Mouse (Mus musculus) heart, postnatal 0 days (tissue): ENCODE measurements at regions not wholly inside any gene's neighbourhood (a gene's known extent, or its start where the extent isn't known, plus 50 kb on each side); places are given as distances from the start of the nearest gene placed in this dataset.

Experiments used
- ATAC-seq: fragments of 200-750 bp; cut with Nextera tagmentation; 2 replicates; pipeline ENCODE4 v1.8.0; 2017; ENCODE audit warnings: low read depth, moderate number of reproducible peaks, moderate library complexity; ENCODE audit not compliant: insufficient read depth
- DNase-seq: peaks from one replicate; pipeline ENCODE4 v3.0.0-alpha.2; 2016; ENCODE audit warnings: low spot score
- H3K27ac ChIP-seq: fragments of 300-500 bp; sonication (generic); 2 replicates; pipeline ENCODE4 v1.5.1; 2014; ENCODE audit warnings: low read depth, mild to moderate bottlenecking
- H3K27me3 ChIP-seq: fragments of 300-500 bp; sonication (generic); 2 replicates; pipeline ENCODE4 v1.6.1; 2014; ENCODE audit warnings: low read length, mixed read lengths; ENCODE audit not compliant: control insufficient read depth, insufficient read depth
- H3K36me3 ChIP-seq: fragments of 300-500 bp; sonication (generic); replicated peaks from 2 replicates; pipeline ENCODE4 v1.6.1; 2014; ENCODE audit warnings: low read length, mixed read lengths; ENCODE audit not compliant: control insufficient read depth, insufficient read depth
- H3K4me1 ChIP-seq: fragments of 300-500 bp; sonication (generic); 2 replicates; pipeline ENCODE4 v1.6.1; 2014; ENCODE audit warnings: antibody characterized with exemption; ENCODE audit not compliant: control insufficient read depth, insufficient read depth
- H3K4me2 ChIP-seq: fragments of 300-500 bp; sonication (generic); 2 replicates; pipeline ENCODE4 v1.6.1; 2014; ENCODE audit warnings: low read depth, mild to moderate bottlenecking, low read length, moderate library complexity
- H3K4me3 ChIP-seq: fragments of 300-500 bp; sonication (generic); 2 replicates; pipeline ENCODE4 v1.5.1; 2014; ENCODE audit warnings: low read depth, low read length
- H3K9ac ChIP-seq: fragments of 300-500 bp; sonication (generic); replicated peaks from 2 replicates; pipeline ENCODE4 v1.6.1; 2014; ENCODE audit warnings: low read depth, low read length, mixed read lengths
- H3K9me3 ChIP-seq: fragments of 300-500 bp; sonication (generic); replicated peaks from 2 replicates; pipeline ENCODE4 v1.6.1; 2016; ENCODE audit warnings: low read length; ENCODE audit not compliant: control insufficient read depth
- CTCF ChIP-seq: IDR thresholded peaks from 2 replicates; pipeline ENCODE4 v1.5.1; 2016; ENCODE audit warnings: antibody characterized with exemption, control low read depth, low read depth
- EP300 ChIP-seq: IDR thresholded peaks from 2 replicates; pipeline ENCODE4 v1.6.1; 2016; ENCODE audit warnings: antibody characterized with exemption, low read depth
- WGBS: fragments of 180-500 bp; shearing (Covaris S2); extraction: QIAGEN DNeasy Blood & Tissue Kit; methylation state at CpG from one replicate; pipeline ENCODE4 v1.1.7; 2014; 5-methylcytosine and 5-hydroxymethylcytosine counted together

- WGBS: 84% methylated on average over 2 of the region's 2 CpGs
- Histone ChIP-seq H3K4me1 (no peaks in the 10 kb centered on the region), H3K4me2 (no peak overlapping the region), H3K36me3 (no peaks in the 10 kb centered on the region), H3K4me3 (no peak overlapping the region), H3K27ac (no peak overlapping the region), H3K9ac (no peak overlapping the region), H3K9me3 (no peaks in the 10 kb centered on the region), H3K27me3 (no peaks in the 10 kb centered on the region)
- no peak for TF ChIP-seq EP300
- no peak for TF ChIP-seq CTCF
- DNase-seq: no peak
- no peak for ATAC-seq
Measured at GRCm38 (mm10) chr11:50547776-50548175, 54.1 kb upstream of the Adamts2 start.

DNA sequence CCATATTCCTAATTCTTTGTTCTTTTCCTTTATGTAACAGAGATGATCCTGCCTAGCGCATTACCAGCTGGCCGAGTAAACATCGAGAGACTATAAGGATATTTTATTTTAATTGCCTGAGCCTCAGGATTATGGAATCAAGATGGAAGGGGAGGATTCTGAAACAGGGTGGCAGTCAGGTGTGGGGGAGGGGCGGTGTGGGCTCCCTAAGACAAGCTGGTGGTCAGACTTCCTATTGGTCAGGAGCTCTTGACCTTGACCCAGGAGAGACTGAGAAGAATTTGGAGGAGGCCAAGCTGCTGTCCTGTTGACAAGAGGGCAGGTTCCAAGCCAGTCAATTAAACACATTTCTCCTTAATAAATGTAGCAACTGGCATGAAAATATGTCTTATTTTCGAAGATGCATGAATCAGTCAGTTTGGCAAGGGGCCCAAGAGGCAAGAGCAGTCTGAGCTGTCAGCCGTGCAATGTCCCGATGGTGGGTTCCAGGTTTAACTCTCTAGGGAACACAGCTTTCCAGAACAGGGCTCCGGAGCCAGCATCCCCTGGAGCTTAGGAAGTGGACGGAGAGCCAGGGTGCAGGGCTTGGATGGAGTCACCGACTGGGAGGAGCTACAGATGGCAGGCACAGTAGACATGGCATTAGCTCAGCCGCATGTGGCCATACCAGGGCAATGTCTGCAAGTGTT, 55.3 kb upstream of the Adamts2 start:
- 75% methylated on average over 11 of the region's 11 CpGs for WGBS
- H3K9me3 ChIP-seq: no peaks in the 10 kb centered on the region
- ATAC-seq: no peak
- H3K4me1 ChIP-seq: no peaks in the 10 kb centered on the region
- H3K36me3 ChIP-seq: no peaks in the 10 kb centered on the region
- DNase-seq: no peak
- TF ChIP-seq CTCF (no peak), EP300 (no peak)
- no peak overlapping the region for H3K4me2 ChIP-seq
- no peak overlapping the region for H3K27ac ChIP-seq
- H3K4me3 ChIP-seq: no peak overlapping the region
- H3K27me3 ChIP-seq: no peaks in the 10 kb centered on the region
- no peak overlapping the region for H3K9ac ChIP-seq

- no peak overlapping the region for H3K4me3 ChIP-seq
- WGBS: 79% methylated on average over 6 of the region's 6 CpGs
- TF ChIP-seq CTCF: no peak
- no peak for TF ChIP-seq EP300
- no peaks in the 10 kb centered on the region for H3K36me3 ChIP-seq
- no peaks in the 10 kb centered on the region for H3K27me3 ChIP-seq
- no peak overlapping the region for H3K4me2 ChIP-seq
- ATAC-seq: no peak
- no peak overlapping the region for H3K9ac ChIP-seq
- no peak overlapping the region for H3K27ac ChIP-seq
- H3K4me1 ChIP-seq: no peaks in the 10 kb centered on the region
- no peak for DNase-seq
- no peaks in the 10 kb centered on the region for H3K9me3 ChIP-seq
Measured at GRCm38 (mm10) chr11:50545421-50545820, 56.5 kb upstream of the Adamts2 start.

- 56% methylated on average over 11 of the region's 11 CpGs for WGBS
- TF ChIP-seq CTCF: no peak
- TF ChIP-seq EP300: no peak
- no peak overlapping the region for H3K4me2 ChIP-seq
- DNase-seq (peak; percentile 7), ATAC-seq (0 out of 2 replicates have a peak, but pooled peaks have one; percentile 30)
- no peak overlapping the region for H3K9ac ChIP-seq
- no peak overlapping the region for H3K27ac ChIP-seq
- no peaks in the 10 kb centered on the region for H3K9me3 ChIP-seq
- H3K27me3 ChIP-seq: no peaks in the 10 kb centered on the region
- no peak overlapping the region for H3K4me3 ChIP-seq
- H3K4me1 ChIP-seq: no peaks in the 10 kb centered on the region
- no peaks in the 10 kb centered on the region for H3K36me3 ChIP-seq
Measured at GRCm38 (mm10) chr11:50540136-50540535, 61.7 kb upstream of the Adamts2 start.

- 27% methylated on average over 2 of the region's 2 CpGs for WGBS
- no peak overlapping the region for H3K27ac ChIP-seq
- no peaks in the 10 kb centered on the region for H3K36me3 ChIP-seq
- no peaks in the 10 kb centered on the region for H3K27me3 ChIP-seq
- no peak for DNase-seq
- H3K4me1 ChIP-seq: no peaks in the 10 kb centered on the region
- H3K4me3 ChIP-seq: no peak overlapping the region
- H3K4me2 ChIP-seq: no peak overlapping the region
- H3K9ac ChIP-seq: no peak overlapping the region
- H3K9me3 ChIP-seq: no peaks in the 10 kb centered on the region
- no peak for TF ChIP-seq CTCF
- TF ChIP-seq EP300: no peak
- ATAC-seq: no peak
Measured at GRCm38 (mm10) chr11:50534266-50534665, 67.6 kb upstream of the Adamts2 start.

DNA sequence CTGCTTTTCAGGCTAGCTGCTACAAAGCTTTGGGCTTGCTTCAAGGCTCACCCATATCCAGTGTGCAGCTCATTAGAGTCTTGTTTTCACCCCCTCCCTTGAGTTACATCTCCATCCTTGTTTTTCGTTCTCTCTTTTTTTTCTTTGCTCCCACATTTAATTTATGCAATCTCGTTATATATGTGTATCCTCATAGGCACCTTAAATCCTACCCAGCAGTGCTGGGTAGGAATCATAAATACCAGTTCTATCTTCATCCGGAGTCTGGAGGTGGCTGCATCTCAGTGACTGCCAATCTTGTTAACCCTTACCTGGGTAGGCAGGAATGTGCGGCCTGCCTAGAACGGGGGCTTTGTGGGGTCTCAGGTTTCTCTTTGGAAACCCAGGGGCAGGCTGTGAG, 74.0 kb upstream of the Adamts2 start:
- Histone ChIP-seq H3K9ac (no peak overlapping the region), H3K36me3 (no peaks in the 10 kb centered on the region), H3K9me3 (no peaks in the 10 kb centered on the region), H3K4me3 (no peak overlapping the region), H3K4me1 (no peaks in the 10 kb centered on the region), H3K27me3 (no peaks in the 10 kb centered on the region), H3K27ac (no peak overlapping the region), H3K4me2 (no peak overlapping the region)
- ATAC-seq (no peak), DNase-seq (no peak)
- WGBS: 48% methylated on average over 5 of the region's 5 CpGs
- TF ChIP-seq EP300 (no peak), CTCF (no peak)
